ENCODE assay signal across 1 mouse cellular context in the genomic region with DNA sequence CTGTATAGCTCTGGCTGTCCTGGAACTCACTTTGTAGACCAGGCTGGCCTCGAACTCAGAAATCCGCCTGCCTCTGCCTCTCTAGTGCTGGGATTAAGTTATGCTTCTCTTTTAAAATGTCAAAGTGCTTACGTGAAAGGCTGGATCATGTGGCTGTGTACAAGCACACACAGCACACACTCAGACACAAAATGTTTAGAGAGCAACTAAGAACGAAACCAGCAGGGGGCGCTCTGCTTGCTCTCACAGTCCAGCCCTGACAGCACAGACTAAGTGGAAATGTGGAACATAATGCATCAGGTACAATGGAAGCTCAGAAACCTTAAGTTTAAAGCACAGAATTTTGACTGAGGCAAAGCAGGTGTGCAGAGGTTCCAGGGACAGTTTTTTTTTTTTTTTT.
TF ChIP-seq lines count a peak whose summit lies in the region.

No protein-coding gene starts in this region.

TF ChIP-seq in CH12.LX, 34 proteins besides CTCF, POLR2A, EP300 and RAD21 (continued from another document):
- TF ChIP-seq TCF12 (IDR thresholded peaks at IDR 0.05; ENCODE audit: low read depth, low read length) (peak; percentile 40; the same call in 1 of the 2 replicates), SIN3A (IDR thresholded peaks at IDR 0.05; ENCODE audit: low read length) (peak; percentile 55; the same call in 1 of the 2 replicates), JUN (IDR thresholded peaks at IDR 0.05; ENCODE audit: insufficient read depth, low read depth, low read length) (no peak), ELF1 (IDR thresholded peaks at IDR 0.05; ENCODE audit: low read depth, low read length) (no peak), GABPA (IDR thresholded peaks at IDR 0.05; ENCODE audit: insufficient replicate concordance, low read depth, low read length) (no peak), SMC3 (IDR thresholded peaks at IDR 0.05; ENCODE audit: low read depth, low read length) (no peak), MXI1 (IDR thresholded peaks at IDR 0.05; ENCODE audit: low read depth, low read length) (no peak), MAX (IDR thresholded peaks at IDR 0.05; ENCODE audit: low read length) (no peak), HCFC1 (IDR thresholded peaks at IDR 0.05; ENCODE audit: low read depth, low read length) (peak; percentile 37; the same call in 1 of the 2 replicates), TBP (conservative IDR thresholded peaks at IDR 0.05; ENCODE audit: low read depth, low read length) (no peak), JUND (conservative IDR thresholded peaks at IDR 0.05; ENCODE audit: low read depth, low read length) (peak; percentile 73), NELFE (IDR thresholded peaks at IDR 0.05; ENCODE audit: low read depth, low read length) (0 out of 2 replicates have a peak, but pooled peaks have one; percentile 16), E2F4 (IDR thresholded peaks at IDR 0.05; ENCODE audit: insufficient replicate concordance, low read depth, low read length) (no peak), USF1 (IDR thresholded peaks at IDR 0.05; ENCODE audit: low read depth, low read length) (no peak; the same call in 1 of the 2 replicates), UBTF (IDR thresholded peaks at IDR 0.05; ENCODE audit: low read depth, low read length) (no peak), MEF2A (IDR thresholded peaks at IDR 0.05; ENCODE audit: borderline replicate concordance, low read depth, low read length) (peak; percentile 49; the same call in 1 of the 2 replicates), ZKSCAN1 (IDR thresholded peaks at IDR 0.05; ENCODE audit: borderline replicate concordance, low read depth, low read length) (no peak), IRF4 (IDR thresholded peaks at IDR 0.05; ENCODE audit: low read depth, low read length) (peak; percentile 100)
TF ChIP-seq in CH12.LX: peak in this region for 10.
